Mouse (Mus musculus) cerebellum, postnatal 4 days (tissue): Measurements from ENCODE around the gene En2.

Experiments used
- DNase-seq, 2 experiments: peaks; one replicate each; pipeline ENCODE4 v3.0.0; 2022; ENCODE audit warnings: low spot score in 2 of 2, mixed read lengths in 1 of 2

The En2 gene

GRCm38 (mm10) chr5:28165358-28166255, at the start of gene En2:
En2 (plus strand) TSS chr5:28165694.
- DNase-seq = peak; percentile 58 to 93

- DNase-seq = no peak
Observed at GRCm38 (mm10) chr5:28117251-28117880, 48.1 kb upstream of the En2 start.

GRCm38 (mm10) chr5:28117882-28118530, 47.5 kb upstream of the En2 start:
- DNase-seq = peak in 1 of 2 experiments; percentile 37

GRCm38 (mm10) chr5:28118531-28118925, 47.0 kb upstream of the En2 start:
- DNase-seq = no peak

- DNase-seq = no peak
Observed at GRCm38 (mm10) chr5:28119576-28119975, 45.9 kb upstream of the En2 start.

GRCm38 (mm10) chr5:28122491-28123454, 42.7 kb upstream of the En2 start:
- peak; percentile 53 to 81 for DNase-seq

GRCm38 (mm10) chr5:28123455-28123825, 42.1 kb upstream of the En2 start:
- DNase-seq = no peak

GRCm38 (mm10) chr5:28124321-28125230, 40.9 kb upstream of the En2 start:
- DNase-seq = no peak

GRCm38 (mm10) chr5:28128851-28129250, 36.6 kb upstream of the En2 start:
- DNase-seq = no peak

GRCm38 (mm10) chr5:28132231-28132630, 33.3 kb upstream of the En2 start:
- DNase-seq = no peak

- DNase-seq = peak in 1 of 2 experiments; percentile 50
Observed at GRCm38 (mm10) chr5:28136438-28136837, 29.1 kb upstream of the En2 start.

- DNase-seq = no peak
Observed at GRCm38 (mm10) chr5:28144555-28144954, 20.9 kb upstream of the En2 start.

GRCm38 (mm10) chr5:28146018-28146417, 19.5 kb upstream of the En2 start:
- no peak for DNase-seq

GRCm38 (mm10) chr5:28148473-28148872, 17.0 kb upstream of the En2 start:
- DNase-seq = no peak

GRCm38 (mm10) chr5:28149436-28149835, 16.1 kb upstream of the En2 start:
- DNase-seq = no peak

GRCm38 (mm10) chr5:28157044-28157730, 8.3 kb upstream of the En2 start:
- DNase-seq = no peak

- DNase-seq = no peak
Observed at GRCm38 (mm10) chr5:28157781-28158180, 7.7 kb upstream of the En2 start.

GRCm38 (mm10) chr5:28158308-28159071, 7.0 kb upstream of the En2 start:
- DNase-seq = peak in 1 of 2 experiments; percentile 34

GRCm38 (mm10) chr5:28159072-28159458, 6.4 kb upstream of the En2 start:
- DNase-seq = no peak
